Mouse (Mus musculus): ENCODE data around the gene Cenpb.

DNA sequence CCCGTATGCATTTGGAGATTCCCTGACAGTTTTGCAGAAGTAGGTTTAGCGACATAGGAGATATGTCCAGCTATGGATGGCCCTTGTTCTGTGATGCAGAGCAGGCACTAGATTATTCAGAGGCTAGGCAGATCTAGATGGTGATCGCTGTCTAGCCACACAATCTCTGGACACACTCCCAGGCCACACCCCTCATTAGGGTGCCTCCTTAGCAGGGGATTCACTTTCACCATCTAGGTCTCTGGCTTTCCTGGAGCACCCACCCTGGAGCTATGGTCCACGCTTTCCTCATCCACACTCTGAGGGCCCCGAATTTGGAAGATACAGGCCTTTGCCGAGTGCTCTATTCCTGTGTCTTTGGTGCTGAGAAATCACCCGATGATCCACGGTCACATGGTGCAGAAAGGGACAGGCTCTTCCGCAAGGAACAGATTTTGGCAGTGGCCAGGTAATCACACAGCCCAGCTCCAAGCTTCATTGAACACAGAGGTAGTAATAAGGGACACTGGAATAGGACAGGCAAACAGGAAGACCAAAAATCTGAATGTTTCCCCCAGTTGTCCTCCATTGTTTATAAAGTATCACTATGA is 31.3 kb upstream of the Cenpb start:
- TF ChIP-seq CTCF (conservative IDR thresholded peaks at IDR 0.05; ENCODE audit: insufficient read depth, insufficient read length, low read depth, low read length), result no peak
- no peak for TF ChIP-seq POLR2A (IDR thresholded peaks at IDR 0.05; ENCODE audit: low read depth, low read length)
